Mouse (Mus musculus): ENCODE measurements at regions not wholly inside any gene's neighbourhood (a gene's known extent, or its start where the extent isn't known, plus 50 kb on each side); places are given as distances from the start of the nearest gene placed in this dataset.

GRCm38 (mm10) chr2:17932932-17933790, 63.6 kb downstream of the H2al2a start:
- TF ChIP-seq POLR2A (IDR thresholded peaks at IDR 0.05; ENCODE audit: insufficient read depth, low read depth, low read length) (no peak), EP300 (IDR thresholded peaks at IDR 0.05; ENCODE audit: insufficient read depth, low read depth, low read length) (no peak), CTCF (IDR thresholded peaks at IDR 0.05) (no peak)
- H3K27ac ChIP-seq = no peak overlapping the region
- peaks cover 3% of the 10 kb centered on the region; the same call in 1 of the 2 replicates for H3K27me3 ChIP-seq (ENCODE audit: control insufficient read depth, insufficient read depth, low read length)
- intact Hi-C loops (cut with DNase I) = no loop called here
- no peaks in the 10 kb centered on the region for H3K79me2 ChIP-seq (replicated peaks; ENCODE audit: control insufficient read depth, insufficient read depth, low read length)
- no peak for DNase-seq
- H3K4me3 ChIP-seq = no peak overlapping the region
- no peaks in the 10 kb centered on the region for H3K36me3 ChIP-seq (ENCODE audit: control insufficient read depth, insufficient read depth, low read length)
- no peaks in the 10 kb centered on the region for H3K4me1 ChIP-seq (ENCODE audit: control insufficient read depth, insufficient read depth, low read length)
- 61% methylated on average over 15 of the region's 15 CpGs for WGBS
- no peak overlapping the region for H3K9ac ChIP-seq (ENCODE audit: low read depth, low read length)

- Histone ChIP-seq H3K27ac (no peak overlapping the region), H3K4me1 (ENCODE audit: control insufficient read depth, insufficient read depth, low read length) (no peaks in the 10 kb centered on the region), H3K9ac (ENCODE audit: low read depth, low read length) (no peak overlapping the region), H3K79me2 (replicated peaks; ENCODE audit: control insufficient read depth, insufficient read depth, low read length) (no peaks in the 10 kb centered on the region), H3K4me3 (no peak overlapping the region), H3K36me3 (ENCODE audit: control insufficient read depth, insufficient read depth, low read length) (no peaks in the 10 kb centered on the region), H3K27me3 (ENCODE audit: control insufficient read depth, insufficient read depth, low read length) (peaks cover 3% of the 10 kb centered on the region; the same call in 1 of the 2 replicates)
- no peak for DNase-seq
- intact Hi-C loops (cut with DNase I) = no loop called here
- WGBS = 41% methylated on average over 16 of the region's 16 CpGs
- TF ChIP-seq EP300 (IDR thresholded peaks at IDR 0.05; ENCODE audit: insufficient read depth, low read depth, low read length) (no peak), POLR2A (IDR thresholded peaks at IDR 0.05; ENCODE audit: insufficient read depth, low read depth, low read length) (no peak), CTCF (IDR thresholded peaks at IDR 0.05) (no peak)
These were observed 64.3 kb downstream of the H2al2a start for GRCm38 (mm10) chr2:17932426-17932931.

- Histone ChIP-seq H3K79me2 (replicated peaks; ENCODE audit: control insufficient read depth, insufficient read depth, low read length) (no peaks in the 10 kb centered on the region), H3K4me3 (no peak overlapping the region), H3K27me3 (ENCODE audit: control insufficient read depth, insufficient read depth, low read length) (peaks cover 3% of the 10 kb centered on the region; the same call in 1 of the 2 replicates), H3K36me3 (ENCODE audit: control insufficient read depth, insufficient read depth, low read length) (no peaks in the 10 kb centered on the region), H3K27ac (no peak overlapping the region), H3K4me1 (ENCODE audit: control insufficient read depth, insufficient read depth, low read length) (no peaks in the 10 kb centered on the region), H3K9ac (ENCODE audit: low read depth, low read length) (no peak overlapping the region)
- no peak for TF ChIP-seq CTCF (IDR thresholded peaks at IDR 0.05)
- TF ChIP-seq POLR2A (IDR thresholded peaks at IDR 0.05; ENCODE audit: insufficient read depth, low read depth, low read length) = no peak
- no peak for TF ChIP-seq EP300 (IDR thresholded peaks at IDR 0.05; ENCODE audit: insufficient read depth, low read depth, low read length)
- DNase-seq = no peak
- 73% methylated on average over 5 of the region's 5 CpGs for WGBS
- intact Hi-C loops (cut with DNase I) = no loop called here
These were observed 64.9 kb downstream of the H2al2a start for GRCm38 (mm10) chr2:17931881-17932280.

GRCm38 (mm10) chr2:17918861-17919648, 77.7 kb downstream of the H2al2a start:
- no peak overlapping the region for H3K27ac ChIP-seq
- no peak for TF ChIP-seq POLR2A (IDR thresholded peaks at IDR 0.05; ENCODE audit: insufficient read depth, low read depth, low read length)
- no peak for TF ChIP-seq EP300 (IDR thresholded peaks at IDR 0.05; ENCODE audit: insufficient read depth, low read depth, low read length)
- TF ChIP-seq CTCF (IDR thresholded peaks at IDR 0.05) = no peak
- DNase-seq = no peak
- H3K27me3 ChIP-seq (ENCODE audit: control insufficient read depth, insufficient read depth, low read length) = no peaks in the 10 kb centered on the region
- no peak overlapping the region for H3K9ac ChIP-seq (ENCODE audit: low read depth, low read length)
- WGBS = 82% methylated on average over 1 of the region's 1 CpGs
- no peak overlapping the region for H3K4me3 ChIP-seq
- intact Hi-C loops (cut with DNase I) = no loop called here
- no peaks in the 10 kb centered on the region for H3K79me2 ChIP-seq (replicated peaks; ENCODE audit: control insufficient read depth, insufficient read depth, low read length)
- H3K4me1 ChIP-seq (ENCODE audit: control insufficient read depth, insufficient read depth, low read length) = no peaks in the 10 kb centered on the region
- H3K36me3 ChIP-seq (ENCODE audit: control insufficient read depth, insufficient read depth, low read length) = no peaks in the 10 kb centered on the region

- Histone ChIP-seq H3K36me3 (ENCODE audit: control insufficient read depth, insufficient read depth, low read length) (no peaks in the 10 kb centered on the region), H3K4me1 (ENCODE audit: control insufficient read depth, insufficient read depth, low read length) (no peaks in the 10 kb centered on the region), H3K4me3 (no peak overlapping the region), H3K27ac (no peak overlapping the region), H3K9ac (ENCODE audit: low read depth, low read length) (no peak overlapping the region), H3K79me2 (replicated peaks; ENCODE audit: control insufficient read depth, insufficient read depth, low read length) (no peaks in the 10 kb centered on the region), H3K27me3 (ENCODE audit: control insufficient read depth, insufficient read depth, low read length) (no peaks in the 10 kb centered on the region)
- DNase-seq = no peak
- intact Hi-C loops (cut with DNase I) = no loop called here
- WGBS = 32% methylated on average over 8 of the region's 8 CpGs
- TF ChIP-seq CTCF (IDR thresholded peaks at IDR 0.05) (no peak), EP300 (IDR thresholded peaks at IDR 0.05; ENCODE audit: insufficient read depth, low read depth, low read length) (no peak), POLR2A (IDR thresholded peaks at IDR 0.05; ENCODE audit: insufficient read depth, low read depth, low read length) (no peak)
These were observed 79.4 kb downstream of the H2al2a start for GRCm38 (mm10) chr2:17917238-17917946.
